Mouse (Mus musculus) megakaryocyte progenitor cell, adult 5-6 weeks (primary cell): ENCODE measurements around the gene Fndc3b. TPM values are rescaled to one million over a fixed set of nuclear protein-coding genes. Genes with fewer than 3 reads are reported as not detected.

Experiments used
- ATAC-seq: replicated peaks from 2 replicates; pipeline ENCODE4 v1.8.0; 2016; ENCODE audit warnings: mild to moderate bottlenecking, moderate TSS enrichment, inconsistent platforms; ENCODE audit not compliant: poor library complexity
- total RNA-seq, 2 experiments: library from RNA; stranded (forward) in 1 of 2; stranded (reverse) in 1 of 2; fragments of 157-497, 149-512 nt in 1 of 2; fragments of 200-1000 nt in 1 of 2; gene quantifications; 2 replicates each; pipeline versions ENCODE4 v1.2.3 to v1.2.4; 2015 to 2017

The Fndc3b gene
- total RNA-seq, 2 experiments from 2014 or later, result 14.2 to 40.6 TPM

DNA sequence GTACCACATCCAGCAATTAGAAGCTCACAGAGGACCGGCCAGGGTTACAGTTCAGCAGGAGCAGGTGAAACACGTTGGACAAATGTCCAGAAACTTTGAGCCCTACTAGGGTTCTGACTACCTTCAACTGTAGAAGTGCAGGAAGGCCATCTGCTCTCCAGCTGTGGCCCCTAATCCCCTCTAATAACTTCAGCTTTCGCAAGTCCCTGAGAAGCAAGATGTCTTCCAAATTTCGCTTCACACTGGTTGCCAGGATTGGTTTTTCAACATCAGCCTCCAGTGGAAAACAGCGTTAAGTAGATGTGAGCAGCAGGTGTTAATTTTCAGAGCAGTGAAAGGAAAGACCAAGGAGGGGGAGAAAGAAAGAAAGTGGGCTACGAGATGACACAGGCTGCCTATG lies 190.7 kb downstream of the Fndc3b start:
- ATAC-seq, result no peak

- ATAC-seq, result no peak
Measured at GRCm38 (mm10) chr3:27519481-27519880, 191.6 kb downstream of the Fndc3b start.

DNA sequence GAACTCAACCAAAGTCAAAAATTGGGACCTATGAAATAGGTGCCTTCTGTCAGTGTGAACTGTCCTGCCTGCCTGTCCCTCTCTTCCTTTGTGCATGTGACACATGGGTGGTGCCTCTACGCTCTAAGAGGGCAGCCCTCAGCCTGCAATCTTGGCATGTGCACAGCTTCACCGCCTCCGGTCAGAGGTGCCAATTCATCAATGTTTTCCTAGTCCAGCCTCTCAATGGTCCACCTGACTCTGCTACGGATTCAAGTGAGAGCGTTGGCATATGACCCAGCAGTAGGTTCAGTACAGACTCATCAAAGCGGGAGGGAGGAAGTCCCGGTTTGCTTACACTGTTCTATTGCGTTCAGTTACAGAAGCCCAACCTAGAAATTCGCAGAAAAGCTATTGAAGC lies 192.2 kb downstream of the Fndc3b start:
- no peak for ATAC-seq

- no peak for ATAC-seq
Measured at GRCm38 (mm10) chr3:27516536-27516935, 194.6 kb downstream of the Fndc3b start.

- no peak for ATAC-seq
Measured at GRCm38 (mm10) chr3:27511765-27512164, 199.3 kb downstream of the Fndc3b start.

- no peak for ATAC-seq
Measured at GRCm38 (mm10) chr3:27506886-27507285, 204.2 kb downstream of the Fndc3b start.

DNA sequence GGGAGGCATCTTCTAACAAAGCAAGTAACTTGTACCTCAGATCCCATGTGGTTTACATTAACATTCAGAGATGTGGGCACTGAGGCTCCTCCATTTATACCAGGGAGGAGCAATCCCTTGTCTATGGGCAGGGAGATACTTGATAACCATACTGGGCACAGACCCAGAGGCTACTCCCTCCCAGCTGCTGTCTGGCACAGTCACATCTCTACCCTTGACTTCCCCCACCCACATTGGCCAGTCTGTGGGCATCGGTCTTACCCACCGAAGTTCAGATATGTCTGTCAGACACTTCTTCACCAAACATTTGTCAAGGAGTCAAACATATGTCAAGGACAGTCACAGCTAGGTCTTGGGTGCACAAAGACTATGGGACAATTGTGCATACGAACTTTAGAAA lies 205.5 kb downstream of the Fndc3b start:
- no peak for ATAC-seq

- no peak for ATAC-seq
Measured at GRCm38 (mm10) chr3:27503279-27504038, 207.6 kb downstream of the Fndc3b start.

- no peak for ATAC-seq
Measured at GRCm38 (mm10) chr3:27495296-27496073, 215.6 kb downstream of the Fndc3b start.

GRCm38 (mm10) chr3:27494698-27495097 lies 216.4 kb downstream of the Fndc3b start:
- ATAC-seq, result no peak

DNA sequence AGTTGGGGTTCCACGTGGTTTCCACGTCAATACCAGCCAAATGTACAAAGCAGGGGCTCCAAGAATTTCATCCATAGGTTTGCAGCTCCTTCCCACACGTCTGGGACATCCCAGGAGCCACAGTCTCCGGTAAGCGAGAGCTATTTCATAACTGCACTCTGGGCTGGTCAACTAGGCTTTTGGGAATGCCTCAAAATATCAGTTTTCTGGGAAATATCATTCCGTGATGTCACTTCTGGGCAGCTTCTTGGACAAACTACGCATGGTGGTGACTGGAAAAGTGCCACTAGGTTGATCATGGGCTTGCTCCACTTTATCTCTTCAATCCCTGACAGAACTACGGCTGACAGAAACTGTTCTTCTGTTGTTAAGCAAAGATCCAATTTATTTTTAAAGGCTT lies 217.0 kb downstream of the Fndc3b start:
- ATAC-seq, result no peak

- ATAC-seq, result no peak
Measured at GRCm38 (mm10) chr3:27491821-27492220, 219.3 kb downstream of the Fndc3b start.

DNA sequence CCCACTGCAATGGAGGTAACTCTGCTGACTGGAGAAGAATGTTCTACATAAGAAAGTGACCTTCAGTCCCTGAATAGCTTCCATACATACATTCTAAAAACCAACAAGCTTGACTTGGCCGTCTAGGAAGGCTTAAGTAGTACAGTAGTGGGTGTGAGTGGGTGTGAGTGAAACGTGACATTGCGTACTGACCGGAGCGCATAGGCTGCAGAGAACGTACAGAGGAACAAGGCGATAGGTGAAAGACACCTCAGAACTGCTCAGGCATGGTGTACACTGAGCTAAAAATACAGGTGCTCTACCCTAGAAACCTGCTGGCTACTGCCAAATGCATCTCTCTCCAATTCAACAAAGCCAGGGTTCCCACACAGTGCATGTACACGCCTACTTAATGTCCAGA lies 219.7 kb downstream of the Fndc3b start:
- ATAC-seq, result no peak

GRCm38 (mm10) chr3:27490891-27491290 lies 220.2 kb downstream of the Fndc3b start:
- no peak for ATAC-seq

DNA sequence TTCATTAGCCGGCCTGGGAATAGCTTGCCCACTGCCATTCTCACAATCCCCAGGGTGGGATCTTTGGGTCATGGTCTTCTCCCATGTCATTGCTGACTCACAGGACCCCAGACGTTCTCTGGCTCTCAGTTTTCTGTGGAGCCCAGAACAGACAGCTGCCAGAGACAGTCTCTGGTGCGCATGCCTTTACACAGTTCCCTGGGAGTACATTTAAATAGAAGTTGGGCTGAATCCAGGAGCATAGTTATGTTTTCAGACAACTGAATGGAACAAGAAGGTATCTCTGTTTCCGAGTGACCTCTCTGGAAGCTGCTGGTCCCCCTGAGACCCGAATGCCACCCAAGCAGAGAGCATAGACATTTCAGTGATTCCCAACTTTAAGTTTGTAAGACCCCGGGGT lies 221.6 kb downstream of the Fndc3b start:
- no peak for ATAC-seq

- ATAC-seq, result no peak
Measured at GRCm38 (mm10) chr3:27485141-27485540, 226.0 kb downstream of the Fndc3b start.

DNA sequence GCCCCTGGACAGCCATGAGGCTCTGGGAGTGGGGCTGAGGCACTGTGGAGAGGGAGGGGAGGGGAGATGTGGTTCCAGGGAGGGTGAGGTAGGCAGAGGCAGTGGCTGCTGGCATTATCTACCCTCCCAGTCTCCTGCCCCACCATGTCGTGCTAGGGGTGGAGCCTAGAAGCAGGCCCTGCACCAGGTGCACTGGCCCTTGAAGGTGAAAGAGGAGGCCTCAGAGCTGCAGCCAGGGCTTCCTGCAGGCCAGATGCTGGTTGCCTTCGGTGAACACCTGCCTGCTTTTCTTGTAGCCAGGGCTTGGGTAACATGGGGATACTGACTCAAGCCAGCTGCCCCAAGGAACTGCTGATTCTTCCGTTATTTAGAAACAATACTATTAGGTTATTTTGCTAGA lies 226.4 kb downstream of the Fndc3b start:
- no peak for ATAC-seq

GRCm38 (mm10) chr3:27483762-27484161 lies 227.3 kb downstream of the Fndc3b start:
- ATAC-seq, result 0 out of 2 replicates have a peak, but pooled peaks have one; percentile 14

DNA sequence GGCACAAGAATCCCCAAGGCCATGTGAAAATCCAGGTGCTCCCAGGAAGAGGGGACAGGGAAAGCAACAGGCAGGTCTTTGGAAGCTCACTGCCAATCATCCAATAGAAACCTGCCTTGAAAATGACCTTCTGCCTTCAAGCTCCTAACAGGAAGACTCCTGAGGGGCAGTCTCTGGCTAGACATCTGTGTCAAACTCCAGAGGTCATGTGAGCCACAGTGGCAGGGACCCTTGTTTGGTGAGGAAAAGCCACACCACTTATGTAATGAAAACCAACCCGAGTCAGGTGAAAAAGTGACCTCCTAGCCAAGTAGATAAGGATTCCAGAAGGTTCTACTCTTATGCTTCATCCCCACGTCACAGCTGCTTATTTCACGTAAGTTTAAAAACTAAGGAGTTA lies 227.8 kb downstream of the Fndc3b start:
- no peak for ATAC-seq

DNA sequence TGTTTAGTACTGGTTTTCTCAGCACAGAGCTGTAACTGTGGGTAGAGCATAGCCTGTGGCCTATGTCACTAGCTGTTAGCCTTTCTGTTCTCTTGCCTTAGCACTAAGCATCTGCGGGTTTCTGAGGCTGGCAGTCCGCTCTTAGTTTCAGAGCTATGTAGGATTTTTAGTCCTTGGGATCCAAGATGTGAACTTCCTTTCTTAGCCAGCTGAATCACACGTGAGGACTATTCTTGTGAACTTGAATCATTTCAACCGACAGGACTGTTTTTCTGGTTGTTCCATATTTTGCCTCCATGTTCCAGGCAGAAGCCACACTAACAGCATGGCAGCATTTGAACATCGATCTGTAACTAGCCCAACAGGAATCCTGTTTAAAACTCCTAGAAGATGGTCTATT lies 229.4 kb downstream of the Fndc3b start:
- ATAC-seq, result no peak

DNA sequence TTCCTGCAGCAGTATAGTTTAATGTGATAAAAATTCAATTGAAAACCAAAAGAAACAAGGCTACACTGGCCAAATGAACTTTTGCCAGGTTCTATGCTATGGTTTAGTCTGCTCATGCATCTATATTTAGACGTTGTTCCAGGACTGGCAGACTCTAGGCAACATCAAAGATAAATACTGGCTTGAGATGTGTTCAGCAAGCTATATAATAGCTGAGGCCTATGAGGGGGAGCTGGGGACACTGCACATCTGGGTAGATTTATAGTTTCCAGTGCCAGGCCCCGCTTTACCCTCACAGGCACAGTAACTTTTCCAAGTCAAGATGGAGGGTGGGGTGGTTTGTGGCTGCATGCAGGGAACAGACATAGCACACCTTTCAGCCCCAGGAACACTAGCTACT lies 231.7 kb downstream of the Fndc3b start:
- ATAC-seq, result no peak

- no peak for ATAC-seq
Measured at GRCm38 (mm10) chr3:27478563-27479156, 232.4 kb downstream of the Fndc3b start.
